9 mouse cellular contexts compared by ENCODE assay signal in genomic region chr2:60801571-60802155, GRCm38 (mm10).
A peak's percentile ranks its signal among the peaks of the same experiment; 100 is the strongest.
DNase-seq lines count a peak whose midpoint lies in the region; ATAC-seq and TF ChIP-seq lines count a peak whose summit lies in the region.
"Had no signal": no experiment of that assay in that cellular context is flagged by ENCODE, and none has a peak within 500 bp of the region (broad histone marks: within the 10 kb centered on the region; RNA-seq: fewer than 3 reads in every experiment).

No protein-coding gene starts in this region.

- 56% methylated on average over 12 of the region's 12 CpGs for WGBS in heart, embryonic 10.5 days
- 64% methylated on average over 12 of the region's 12 CpGs for WGBS in neural tube, embryonic 13.5 days
- WGBS in liver, embryonic 12.5 days (ENCODE audit: insufficient replicate concordance) = 73% methylated on average over 12 of the region's 12 CpGs
- 59% methylated on average over 12 of the region's 12 CpGs for WGBS in stomach, postnatal 0 days

- DNase-seq in heart, embryonic 10.5 days (ENCODE audit: low spot score) = no peak
- DNase-seq in heart, postnatal 4 days = no peak
- no peak for DNase-seq in neural tube, embryonic 10.5 days (ENCODE audit: extremely low spot score, low spot score)
- no peak for DNase-seq in stomach, postnatal 0 days (ENCODE audit: low spot score)
- no peak for DNase-seq in cerebellum, postnatal 36 days
- DNase-seq in frontal cortex, postnatal 36 days (ENCODE audit: low spot score in 2 of 2) = no peak

- H3K4me3 ChIP-seq in heart, embryonic 10.5 days = peak overlapping the region; percentile 37; the same call in 1 of the 2 replicates
- no peak overlapping the region for H3K4me3 ChIP-seq in neural tube, embryonic 13.5 days
- H3K4me3 ChIP-seq in liver, embryonic 12.5 days = no peak overlapping the region
- peak overlapping the region; percentile 27; the same call in 1 of the 2 replicates for H3K4me3 ChIP-seq in stomach, postnatal 0 days (ENCODE audit: low read depth, low read length)
- H3K4me3 ChIP-seq: heart, adult 2 months had no signal

- peaks cover 47% of the 10 kb centered on the region for H3K4me1 ChIP-seq in heart, embryonic 10.5 days
- peaks cover 55% of the 10 kb centered on the region for H3K4me1 ChIP-seq in neural tube, embryonic 13.5 days (replicated peaks)
- peaks cover 27% of the 10 kb centered on the region; the same call in 1 of the 2 replicates for H3K4me1 ChIP-seq in liver, embryonic 12.5 days
- peaks cover 10% of the 10 kb centered on the region; the same call in 1 of the 2 replicates for H3K4me1 ChIP-seq in stomach, postnatal 0 days (replicated peaks; ENCODE audit: control insufficient read depth, insufficient read depth)

- H3K4me2 ChIP-seq in neural tube, embryonic 13.5 days = peak overlapping the region; percentile 18; the same call in 1 of the 2 replicates
- peak overlapping the region; percentile 13; the same call in 1 of the 2 replicates for H3K4me2 ChIP-seq in liver, embryonic 12.5 days
- peak overlapping the region; percentile 50 for H3K4me2 ChIP-seq in stomach, postnatal 0 days (replicated peaks; ENCODE audit: low read depth)

- no peaks in the 10 kb centered on the region for H3K9me3 ChIP-seq in heart, embryonic 10.5 days
- H3K9me3 ChIP-seq in neural tube, embryonic 13.5 days = no peaks in the 10 kb centered on the region
- H3K9me3 ChIP-seq in liver, embryonic 12.5 days (replicated peaks) = no peaks in the 10 kb centered on the region
- H3K9me3 ChIP-seq in stomach, postnatal 0 days (ENCODE audit: control insufficient read depth, low read length) = no peaks in the 10 kb centered on the region

- no peak for TF ChIP-seq CTCF in stomach, postnatal 0 days (IDR thresholded peaks at IDR 0.05; ENCODE audit: low read depth)

- TF ChIP-seq EP300 in stomach, postnatal 0 days (optimal IDR thresholded peaks at IDR 0.05) = no peak

- H3K27ac ChIP-seq in heart, embryonic 10.5 days = no peak overlapping the region
- H3K27ac ChIP-seq in neural tube, embryonic 13.5 days (replicated peaks) = no peak overlapping the region
- H3K27ac ChIP-seq in liver, embryonic 12.5 days = peak overlapping the region; percentile 37; the same call in 1 of the 2 replicates
- peak overlapping the region; percentile 49 for H3K27ac ChIP-seq in stomach, postnatal 0 days (replicated peaks)
- H3K27ac ChIP-seq: heart, adult 2 months had no signal

- no peak overlapping the region; the same call in 1 of the 2 replicates for H3K9ac ChIP-seq in neural tube, embryonic 13.5 days
- no peak overlapping the region for H3K9ac ChIP-seq in liver, embryonic 12.5 days
- H3K9ac ChIP-seq in stomach, postnatal 0 days (ENCODE audit: low read length) = peak overlapping the region; percentile 41; the same call in 1 of the 2 replicates

- H3K27me3 ChIP-seq in heart, embryonic 10.5 days (ENCODE audit: insufficient read depth, poor library complexity, severe bottlenecking) = no peaks in the 10 kb centered on the region
- no peaks in the 10 kb centered on the region for H3K27me3 ChIP-seq in neural tube, embryonic 13.5 days
- H3K27me3 ChIP-seq in liver, embryonic 12.5 days (replicated peaks) = no peaks in the 10 kb centered on the region
- no peaks in the 10 kb centered on the region for H3K27me3 ChIP-seq in stomach, postnatal 0 days (ENCODE audit: control insufficient read depth, insufficient read depth, low read length)

- ATAC-seq in neural tube, embryonic 13.5 days (ENCODE audit: low read depth) = no peak
- no peak for ATAC-seq in liver, embryonic 12.5 days
- peak; percentile 77 for ATAC-seq in stomach, postnatal 0 days (ENCODE audit: low FRiP score, low TSS enrichment)

- peaks cover 9% of the 10 kb centered on the region for H3K36me3 ChIP-seq in heart, embryonic 10.5 days
- H3K36me3 ChIP-seq in neural tube, embryonic 13.5 days = no peaks in the 10 kb centered on the region
- H3K36me3 ChIP-seq in liver, embryonic 12.5 days = peaks cover 8% of the 10 kb centered on the region
- peaks cover 3% of the 10 kb centered on the region; the same call in 1 of the 2 replicates for H3K36me3 ChIP-seq in stomach, postnatal 0 days (ENCODE audit: control insufficient read depth, insufficient read depth, low read length)

Comparison
In these comparisons a context has a peak if more than half of its experiments do, and no peak if none do; other contexts are left out.
1. H3K27ac ChIP-seq: peak in liver, embryonic 12.5 days (single experiment) and stomach, postnatal 0 days (single experiment); none in heart, embryonic 10.5 days (single experiment) and neural tube, embryonic 13.5 days (single experiment).
2. H3K4me3 ChIP-seq: peak in heart, embryonic 10.5 days (single experiment) and stomach, postnatal 0 days (single experiment); none in neural tube, embryonic 13.5 days (single experiment) and liver, embryonic 12.5 days (single experiment).
3. Peak in every context shown above with its lines, with median percentiles within 50 percentile points of each other: H3K4me2 ChIP-seq.